Mouse (Mus musculus): Measurements from ENCODE around the gene Rab42. TPM values are rescaled to one million over a fixed set of nuclear protein-coding genes. Genes with fewer than 3 reads are reported as not detected.

Rab42 gene
- polyA plus RNA-seq (2016; fragmentation: Nextera tagmentation; extraction: Ambion mirVana): 0.96 and 1.5 TPM in 2 replicates

DNA sequence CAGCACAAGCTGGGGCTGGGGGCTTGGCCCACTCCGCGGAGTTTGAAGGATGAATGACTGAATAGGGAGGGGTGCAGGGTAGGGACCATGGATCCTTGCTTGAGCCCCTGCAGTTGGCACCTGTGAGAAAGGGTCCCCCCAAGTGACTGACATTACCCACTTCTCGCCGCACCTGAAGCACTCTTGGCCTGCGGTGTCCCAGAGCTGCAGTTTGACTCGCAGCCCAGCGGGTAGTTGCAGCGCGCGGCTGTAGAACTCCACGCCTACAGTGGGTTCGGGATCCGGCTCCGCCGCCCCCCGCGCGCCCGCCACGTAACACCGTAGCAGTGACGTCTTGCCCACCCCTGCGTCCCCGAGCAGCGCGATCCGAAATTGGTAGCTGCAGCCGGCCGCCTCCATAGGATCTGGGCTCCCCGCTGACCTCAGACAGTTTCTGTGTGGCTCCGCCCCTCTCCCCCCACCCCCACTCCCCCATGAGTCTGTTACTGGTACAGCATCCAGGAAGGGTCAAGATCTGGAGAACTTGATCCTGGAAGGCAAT, at the start of gene Rab42:
Rab42 (minus strand) TSS at position 447 of the 541 bp plus-strand sequence.
- H3K36me3 ChIP-seq: no peaks in the 10 kb centered on the region
- peak within 1 kb of the TSS; percentile 64 for H3K4me2 ChIP-seq (replicated peaks)
- H3K9ac ChIP-seq: peak within 1 kb of the TSS; percentile 56
- peak within 1 kb of the TSS; percentile 43 for H3K4me3 ChIP-seq
- WGBS: 3% methylated on average over 31 of the region's 31 CpGs
- no peaks in the 10 kb centered on the region for H3K9me3 ChIP-seq (replicated peaks)
- H3K27ac ChIP-seq: no peak within 1 kb of the TSS
- H3K27me3 ChIP-seq: no peaks in the 10 kb centered on the region
- peaks cover 6% of the 10 kb centered on the region; the same call in 1 of the 2 replicates for H3K4me1 ChIP-seq
- peak; percentile 56; the same call in 1 of the 2 replicates for ATAC-seq (ENCODE audit: low FRiP score)

DNA sequence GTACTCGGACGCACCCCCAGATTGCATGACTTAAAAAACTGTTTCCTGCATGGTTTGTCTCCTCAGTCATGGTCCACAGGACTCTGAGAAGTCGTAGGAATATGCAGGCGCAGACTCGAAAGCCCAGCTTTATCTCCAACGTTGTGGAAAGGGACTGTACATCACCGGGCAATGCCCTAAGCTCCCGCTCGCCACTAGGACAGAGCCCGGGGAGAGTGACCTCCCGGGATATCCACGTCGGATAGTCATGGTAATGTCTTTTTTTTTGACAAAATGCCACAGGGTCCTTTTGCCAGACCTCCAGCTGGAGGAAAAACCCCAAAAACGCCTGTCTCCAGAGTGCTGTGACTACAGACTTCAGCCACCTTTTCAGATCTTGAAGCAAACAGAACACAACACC, 49.6 kb upstream of the Rab42 start:
- Histone ChIP-seq H3K27me3 (no peaks in the 10 kb centered on the region), H3K4me1 (peaks cover 18% of the 10 kb centered on the region), H3K4me3 (peak overlapping the region; percentile 73), H3K36me3 (peaks cover 24% of the 10 kb centered on the region), H3K27ac (peak overlapping the region; percentile 93), H3K4me2 (replicated peaks) (peak overlapping the region; percentile 85), H3K9me3 (replicated peaks) (no peaks in the 10 kb centered on the region), H3K9ac (peak overlapping the region; percentile 88)
- ATAC-seq (ENCODE audit: low FRiP score): no peak
- 0% methylated on average over 14 of the region's 14 CpGs for WGBS

DNA sequence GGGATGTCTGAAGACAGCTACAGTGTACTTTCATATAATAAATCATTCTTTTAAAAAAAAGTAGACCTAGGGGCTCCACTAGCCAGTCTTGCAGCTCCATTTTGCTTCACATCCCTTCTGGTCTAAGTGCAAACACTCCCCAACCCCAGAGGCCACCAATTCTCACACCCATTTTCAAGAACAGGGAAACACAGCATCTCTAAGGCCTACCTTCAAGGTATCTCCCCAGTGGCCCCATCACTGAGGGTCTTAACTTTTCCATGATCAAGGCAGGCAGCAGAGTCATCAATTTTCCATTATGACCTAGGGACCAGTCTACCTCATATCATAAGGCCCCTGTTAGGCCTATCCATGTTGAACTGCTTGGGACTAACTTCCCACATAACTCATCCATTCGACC, 48.2 kb upstream of the Rab42 start:
- H3K9ac ChIP-seq: no peak overlapping the region
- ATAC-seq (ENCODE audit: low FRiP score): no peak

GRCm38 (mm10) chr4:132350854-132351253, 47.7 kb upstream of the Rab42 start:
- ATAC-seq (ENCODE audit: low FRiP score): no peak
- no peak overlapping the region for H3K9ac ChIP-seq
- no peaks in the 10 kb centered on the region for H3K9me3 ChIP-seq (replicated peaks)
- H3K4me1 ChIP-seq: peaks cover 18% of the 10 kb centered on the region
- no peak overlapping the region for H3K4me2 ChIP-seq (replicated peaks)
- peaks cover 12% of the 10 kb centered on the region; the same call in 1 of the 2 replicates for H3K36me3 ChIP-seq
- WGBS: 62% methylated on average over 3 of the region's 3 CpGs
- no peak overlapping the region for H3K27ac ChIP-seq
- no peaks in the 10 kb centered on the region for H3K27me3 ChIP-seq
- H3K4me3 ChIP-seq: no peak overlapping the region

More for the DNA sequence above, 48.2 kb upstream of the Rab42 start:
- H3K4me3 ChIP-seq: no peak overlapping the region
- H3K36me3 ChIP-seq: peaks cover 16% of the 10 kb centered on the region
- H3K4me2 ChIP-seq (replicated peaks): peak overlapping the region; percentile 85
- no peaks in the 10 kb centered on the region for H3K27me3 ChIP-seq
- H3K4me1 ChIP-seq: peaks cover 18% of the 10 kb centered on the region
- no peak overlapping the region for H3K27ac ChIP-seq
- 44% methylated on average over 1 of the region's 1 CpGs for WGBS
- H3K9me3 ChIP-seq (replicated peaks): no peaks in the 10 kb centered on the region

DNA sequence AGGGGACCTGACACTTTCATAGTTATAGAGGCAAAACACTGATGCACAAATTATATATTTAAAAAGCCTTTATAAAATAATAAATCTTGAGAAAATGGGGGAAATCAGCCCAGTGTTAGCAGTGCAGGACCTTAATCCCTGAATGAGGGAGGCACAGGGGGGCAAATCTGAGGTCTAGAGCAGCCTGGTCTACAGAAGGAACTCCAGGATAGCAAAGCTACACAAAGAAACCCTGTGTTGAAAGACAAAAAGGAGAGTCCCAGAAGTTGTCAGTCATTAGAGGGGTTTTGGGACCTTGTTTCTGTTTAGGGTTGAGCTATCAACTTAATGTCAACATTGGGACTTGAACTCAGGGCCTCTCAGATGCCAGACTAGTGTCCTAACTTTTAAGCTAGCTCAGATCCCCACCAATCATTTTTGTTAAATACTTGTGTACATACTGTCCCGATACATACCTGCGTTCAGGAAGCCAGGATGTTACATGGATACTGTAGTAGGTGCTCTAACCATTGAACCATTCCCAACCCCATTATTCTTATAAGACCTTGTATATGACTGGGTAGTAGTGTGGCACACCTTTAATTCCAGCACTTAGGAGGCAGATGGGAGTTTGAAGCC, 47.0 kb upstream of the Rab42 start:
- Histone ChIP-seq H3K27ac (no peak overlapping the region), H3K4me1 (peaks cover 18% of the 10 kb centered on the region), H3K4me2 (replicated peaks) (no peak overlapping the region), H3K27me3 (no peaks in the 10 kb centered on the region), H3K9ac (no peak overlapping the region), H3K9me3 (replicated peaks) (no peaks in the 10 kb centered on the region), H3K4me3 (no peak overlapping the region), H3K36me3 (peaks cover 12% of the 10 kb centered on the region; the same call in 1 of the 2 replicates)
- 39% methylated on average over 2 of the region's 2 CpGs for WGBS
- no peak for ATAC-seq (ENCODE audit: low FRiP score)

DNA sequence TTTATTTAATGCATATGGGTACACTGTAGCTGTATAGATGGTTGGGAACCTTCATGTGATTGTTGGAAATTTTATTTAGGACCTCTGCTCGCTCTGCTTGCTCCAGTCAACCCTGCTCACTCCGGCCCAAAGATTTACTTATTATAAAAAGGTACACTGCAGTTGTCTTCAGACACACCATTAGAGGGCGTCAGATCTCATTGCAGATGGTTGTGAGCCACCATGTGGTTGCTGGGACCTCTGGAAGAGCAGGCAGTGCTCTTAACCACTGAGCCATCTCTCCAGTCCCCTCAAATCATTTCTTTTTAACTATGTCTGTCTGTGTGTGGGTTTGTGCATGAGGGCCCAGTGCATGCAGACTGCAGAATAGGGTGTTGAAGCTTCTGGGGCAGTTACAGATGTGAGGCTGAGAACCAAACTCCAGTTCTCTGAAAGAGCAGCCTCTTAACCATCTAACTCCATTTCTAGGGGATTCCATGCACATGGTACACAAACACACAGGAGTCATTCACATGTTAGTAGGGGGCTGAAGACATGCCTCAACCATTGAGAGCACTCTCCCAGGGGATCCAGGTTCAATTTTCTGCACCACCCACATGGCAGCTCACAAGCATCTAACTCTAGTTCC, 46.4 kb upstream of the Rab42 start:
- no peak overlapping the region for H3K9ac ChIP-seq
- H3K27ac ChIP-seq: no peak overlapping the region
- peaks cover 21% of the 10 kb centered on the region for H3K4me1 ChIP-seq
- no peaks in the 10 kb centered on the region for H3K27me3 ChIP-seq
- ATAC-seq (ENCODE audit: low FRiP score): no peak
- H3K36me3 ChIP-seq: peaks cover 12% of the 10 kb centered on the region; the same call in 1 of the 2 replicates
- 61% methylated on average over 3 of the region's 3 CpGs for WGBS
- H3K4me2 ChIP-seq (replicated peaks): no peak overlapping the region
- no peak overlapping the region for H3K4me3 ChIP-seq
- no peaks in the 10 kb centered on the region for H3K9me3 ChIP-seq (replicated peaks)

- WGBS: 54% methylated on average over 3 of the region's 3 CpGs
- H3K27ac ChIP-seq: no peak overlapping the region
- H3K4me3 ChIP-seq: no peak overlapping the region
- H3K4me2 ChIP-seq (replicated peaks): no peak overlapping the region
- no peak for ATAC-seq (ENCODE audit: low FRiP score)
- peaks cover 12% of the 10 kb centered on the region; the same call in 1 of the 2 replicates for H3K36me3 ChIP-seq
- H3K9ac ChIP-seq: no peak overlapping the region
- no peaks in the 10 kb centered on the region for H3K27me3 ChIP-seq
- peaks cover 27% of the 10 kb centered on the region for H3K4me1 ChIP-seq
- no peaks in the 10 kb centered on the region for H3K9me3 ChIP-seq (replicated peaks)
These were observed 43.5 kb upstream of the Rab42 start for GRCm38 (mm10) chr4:132346661-132347060.

DNA sequence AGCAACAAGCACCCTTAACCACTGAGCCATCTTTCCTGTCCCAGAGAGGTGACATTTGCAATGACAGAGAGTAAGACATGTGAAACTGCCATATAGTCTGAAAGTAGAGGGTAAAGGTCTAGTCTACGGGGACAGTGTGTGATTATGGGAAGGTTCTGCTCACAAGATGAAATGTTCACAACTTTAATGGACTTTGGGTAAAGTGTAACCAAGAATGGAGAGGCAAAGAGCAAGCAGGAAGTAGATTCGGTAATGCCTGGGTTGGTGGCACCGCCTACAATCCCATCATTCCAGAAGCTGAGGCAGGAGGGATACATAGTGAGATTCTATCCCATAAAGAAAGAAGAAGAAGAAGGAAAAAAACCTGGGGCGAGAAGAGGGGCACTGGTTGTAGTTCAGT, 43.1 kb upstream of the Rab42 start:
- Histone ChIP-seq H3K27me3 (no peaks in the 10 kb centered on the region), H3K36me3 (peaks cover 8% of the 10 kb centered on the region; the same call in 1 of the 2 replicates), H3K27ac (no peak overlapping the region), H3K4me3 (no peak overlapping the region), H3K4me1 (peaks cover 23% of the 10 kb centered on the region), H3K9me3 (replicated peaks) (no peaks in the 10 kb centered on the region), H3K4me2 (replicated peaks) (no peak overlapping the region), H3K9ac (no peak overlapping the region)
- 83% methylated on average over 4 of the region's 4 CpGs for WGBS
- no peak for ATAC-seq (ENCODE audit: low FRiP score)

DNA sequence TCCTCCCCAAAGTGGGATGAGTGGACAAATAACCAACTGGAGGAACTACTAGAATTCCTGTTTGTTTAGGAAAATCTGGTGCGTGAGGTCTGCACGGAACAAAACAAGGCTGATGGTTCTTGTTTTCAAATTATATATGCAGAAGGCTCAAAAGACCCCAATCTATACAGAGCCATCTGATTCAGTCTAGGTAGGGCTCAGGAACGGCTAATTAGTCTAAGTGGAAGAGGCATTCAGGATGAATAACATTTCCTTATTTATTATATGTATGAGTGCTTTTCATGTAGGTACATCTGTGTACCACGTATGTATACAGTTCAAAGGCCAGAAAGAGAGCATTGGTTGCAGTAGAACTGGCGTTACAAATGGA, 42.6 kb upstream of the Rab42 start:
- Histone ChIP-seq H3K4me2 (replicated peaks) (no peak overlapping the region; the same call in 1 of the 2 replicates), H3K4me3 (peak overlapping the region; percentile 82; the same call in 1 of the 2 replicates)
- ATAC-seq (ENCODE audit: low FRiP score): peak; percentile 49; the same call in 1 of the 2 replicates

DNA sequence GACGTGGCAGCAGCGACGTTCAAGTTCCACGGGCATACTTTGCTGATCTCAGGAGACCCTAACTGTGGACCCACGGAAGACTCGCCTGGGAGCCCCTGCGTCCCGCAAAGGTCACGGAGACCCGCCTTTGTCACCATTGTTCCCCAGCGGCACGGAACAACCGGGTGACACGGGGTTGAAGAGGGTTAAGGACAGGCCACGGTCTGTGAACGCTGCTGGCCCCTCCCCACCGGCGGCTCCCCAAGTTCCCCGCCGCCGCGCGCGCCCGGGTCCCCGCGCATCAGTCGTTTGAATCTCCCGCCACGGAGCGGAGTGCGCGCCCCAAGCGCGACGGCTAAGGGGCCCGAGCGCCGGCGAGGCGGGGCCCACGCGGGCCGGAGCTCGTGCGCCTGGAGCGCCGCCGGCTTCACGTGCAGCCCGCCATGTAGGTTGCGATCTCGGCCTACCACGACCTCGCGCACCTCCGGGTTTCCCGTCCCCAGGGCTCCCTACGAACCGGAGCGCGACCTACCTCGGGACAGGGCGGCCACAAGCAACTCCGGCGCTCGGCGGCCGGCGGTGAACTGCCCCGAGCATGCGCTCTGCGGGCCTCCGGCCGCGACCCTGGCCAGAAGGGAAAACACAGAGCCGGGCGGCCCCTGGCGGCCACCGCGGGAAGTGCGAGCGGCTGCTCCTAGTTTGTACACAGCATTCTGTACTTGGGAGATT, 42.1 kb upstream of the Rab42 start:
- ATAC-seq (ENCODE audit: low FRiP score): peak; percentile 83
- peak overlapping the region; percentile 98 for H3K4me2 ChIP-seq (replicated peaks)
- no peaks in the 10 kb centered on the region for H3K27me3 ChIP-seq
- under 1% methylated on average over 83 of the region's 83 CpGs for WGBS
- no peaks in the 10 kb centered on the region for H3K36me3 ChIP-seq
- peak overlapping the region; percentile 82 for H3K9ac ChIP-seq
- peaks cover 23% of the 10 kb centered on the region for H3K4me1 ChIP-seq
- H3K9me3 ChIP-seq (replicated peaks): no peaks in the 10 kb centered on the region
- H3K4me3 ChIP-seq: peak overlapping the region; percentile 82
- H3K27ac ChIP-seq: peak overlapping the region; percentile 70; the same call in 1 of the 2 replicates

More for the DNA sequence above, 42.6 kb upstream of the Rab42 start:
- Histone ChIP-seq H3K27ac (no peak overlapping the region), H3K9me3 (replicated peaks) (no peaks in the 10 kb centered on the region), H3K4me1 (peaks cover 23% of the 10 kb centered on the region), H3K9ac (no peak overlapping the region), H3K27me3 (no peaks in the 10 kb centered on the region), H3K36me3 (peaks cover 3% of the 10 kb centered on the region; the same call in 1 of the 2 replicates)
- WGBS: 50% methylated on average over 5 of the region's 5 CpGs

DNA sequence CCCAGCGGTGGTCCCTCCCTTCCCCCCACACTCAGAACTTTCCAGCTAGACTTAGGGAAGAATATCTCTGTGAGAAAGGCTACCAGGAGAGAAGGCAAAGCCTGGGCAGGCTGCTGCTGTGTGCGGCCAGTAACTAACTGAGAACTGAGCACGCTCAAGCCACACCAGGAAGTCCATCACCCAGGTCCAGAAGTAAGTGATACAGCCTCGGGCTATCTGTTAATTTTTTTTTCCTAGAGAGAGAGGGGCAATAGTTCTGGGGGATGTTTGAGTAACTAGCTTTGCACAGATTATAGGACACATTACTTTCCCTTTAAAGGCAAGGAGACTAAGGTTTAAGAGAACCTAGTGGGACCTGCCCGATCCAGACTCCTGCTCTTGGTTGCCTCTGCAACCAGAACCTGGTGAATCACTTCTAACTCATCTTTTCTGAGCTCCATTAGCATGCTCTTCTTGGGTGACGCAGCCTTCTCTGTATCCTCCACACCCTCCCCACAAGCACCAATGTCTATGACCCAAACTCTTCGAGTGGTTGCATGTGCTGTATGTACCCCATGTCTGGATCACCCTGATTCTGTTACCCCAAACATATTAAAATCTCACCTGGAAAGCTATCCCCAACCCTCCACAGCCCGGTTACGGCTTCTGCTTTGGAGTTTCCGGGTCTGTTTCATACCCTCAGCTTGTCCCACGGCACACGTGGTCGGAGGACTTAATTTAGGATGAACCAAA, 41.4 kb upstream of the Rab42 start:
- peak; percentile 3; the same call in 1 of the 2 replicates for ATAC-seq (ENCODE audit: low FRiP score)
- Histone ChIP-seq H3K4me3 (peak overlapping the region; percentile 82), H3K27me3 (no peaks in the 10 kb centered on the region), H3K36me3 (peaks cover 5% of the 10 kb centered on the region), H3K4me1 (peaks cover 23% of the 10 kb centered on the region), H3K27ac (no peak overlapping the region), H3K9me3 (replicated peaks) (no peaks in the 10 kb centered on the region), H3K9ac (peak overlapping the region; percentile 82), H3K4me2 (replicated peaks) (peak overlapping the region; percentile 98)
- 9% methylated on average over 13 of the region's 13 CpGs for WGBS
